Mouse (Mus musculus) WW6 (cell line): ENCODE data around the gene Anapc11.

ENCODE experiments used
- DNase-seq: peaks from one replicate; pipeline ENCODE4 v3.0.0-alpha.2; 2013; ENCODE audit warnings: low read depth, low spot score

The Anapc11 gene

DNA sequence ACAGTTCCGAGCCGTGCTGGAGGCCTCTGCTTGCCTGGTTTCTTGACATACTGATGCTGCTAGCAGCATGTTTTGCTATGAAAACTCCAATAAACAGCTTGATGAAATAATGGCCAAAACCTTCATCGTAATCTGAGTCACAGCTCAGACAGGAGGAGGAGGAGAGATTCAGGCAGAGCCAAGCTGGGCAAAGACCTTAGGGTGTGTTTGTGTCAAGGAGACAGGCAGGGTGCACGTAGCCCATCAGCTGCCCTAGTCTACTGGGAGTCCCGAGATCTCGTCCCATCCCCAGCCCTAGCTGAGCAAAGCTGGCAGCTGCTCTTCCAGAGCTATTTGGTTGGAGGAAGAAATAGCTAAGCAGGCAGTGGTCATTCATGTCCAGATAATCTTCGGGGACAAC lies 7.4 kb downstream of the Anapc11 start:
- DNase-seq = no peak

- DNase-seq = no peak
These were observed 8.5 kb downstream of the Anapc11 start for GRCm38 (mm10) chr11:120606764-120607163.

- DNase-seq = no peak
These were observed 10.2 kb downstream of the Anapc11 start, which contains the start of gene Npb for GRCm38 (mm10) chr11:120608241-120609034. TSS of gene Npb (plus strand) at chr11:120608477.

- no peak for DNase-seq
These were observed 11.0 kb downstream of the Anapc11 start for GRCm38 (mm10) chr11:120609250-120609649.

GRCm38 (mm10) chr11:120610477-120611046 lies 12.3 kb downstream of the Anapc11 start:
- DNase-seq = no peak

DNA sequence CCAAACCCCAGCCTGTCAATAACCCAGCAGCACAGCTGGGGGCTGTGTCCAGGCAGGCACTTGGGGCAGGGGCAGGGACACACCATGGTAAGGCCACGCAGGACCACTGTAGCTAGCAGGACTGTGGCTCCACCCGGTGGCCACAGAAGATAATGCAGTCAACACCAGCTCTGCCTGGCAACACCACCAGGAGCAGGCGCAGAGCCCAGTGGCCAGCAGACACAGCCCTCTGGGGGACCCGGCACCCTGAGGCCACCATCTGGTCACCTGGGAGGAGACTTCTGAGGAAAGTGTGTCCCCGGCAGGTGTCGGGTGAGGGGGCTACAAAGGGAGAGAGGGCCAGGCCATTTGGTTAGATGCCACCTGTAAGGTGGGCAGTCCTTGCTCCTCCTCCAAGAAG lies 14.5 kb downstream of the Anapc11 start:
- DNase-seq = no peak

DNA sequence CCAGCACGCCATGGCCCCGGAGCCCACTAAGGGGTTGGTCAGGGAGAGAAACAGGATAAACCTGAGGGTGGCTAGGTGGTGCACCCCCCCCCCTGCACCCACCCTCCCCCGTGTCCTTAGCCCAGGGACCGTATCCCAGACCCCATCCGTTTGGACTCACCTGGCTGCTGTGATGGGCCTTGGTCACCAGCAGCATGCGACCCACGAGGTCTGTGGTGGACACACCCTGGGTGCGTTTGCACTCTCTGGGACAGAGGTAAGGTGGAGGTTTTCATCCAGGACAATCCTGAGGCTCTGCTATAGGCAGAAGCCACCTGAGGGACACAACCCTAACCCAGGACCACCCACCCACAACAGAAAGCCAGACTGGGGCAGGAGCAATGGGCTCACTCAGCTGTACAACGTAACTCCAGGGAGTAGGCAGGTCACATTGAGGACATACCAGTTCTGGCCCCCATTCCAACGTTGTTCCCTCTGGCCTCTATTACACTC lies 15.3 kb downstream of the Anapc11 start:
- DNase-seq = no peak

GRCm38 (mm10) chr11:120613976-120614375 lies 15.8 kb downstream of the Anapc11 start:
- DNase-seq = no peak

- DNase-seq = no peak
These were observed 16.9 kb downstream of the Anapc11 start for GRCm38 (mm10) chr11:120615167-120615566.

DNA sequence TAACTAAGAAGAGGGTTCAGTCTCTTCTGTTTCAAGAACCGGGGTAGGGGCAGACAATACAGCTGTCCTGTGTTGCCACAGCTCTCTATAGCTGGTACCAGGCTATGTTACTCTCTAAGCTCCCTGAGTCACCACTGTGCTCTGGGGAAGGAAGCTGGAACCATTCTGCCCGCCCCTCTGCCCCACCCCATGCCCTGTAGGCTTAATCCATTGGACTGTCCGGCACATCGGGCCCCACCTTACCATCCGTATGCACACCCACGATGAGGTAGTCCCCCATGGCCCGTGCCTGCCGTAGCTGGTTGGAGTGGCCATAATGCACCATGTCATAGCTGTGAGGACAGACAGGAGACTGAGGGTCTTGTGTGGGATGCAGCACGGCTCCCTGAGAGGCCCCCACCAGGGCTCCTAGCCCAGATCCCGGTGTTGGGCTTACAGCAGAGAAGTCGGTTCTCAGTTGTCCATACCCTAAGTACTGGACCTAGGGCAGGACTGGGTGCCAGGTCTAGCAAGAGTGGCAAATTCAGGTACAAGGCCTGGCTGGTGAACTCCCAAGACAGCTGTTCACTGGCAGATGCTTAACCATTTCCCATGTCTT lies 17.5 kb downstream of the Anapc11 start:
- DNase-seq = no peak

DNA sequence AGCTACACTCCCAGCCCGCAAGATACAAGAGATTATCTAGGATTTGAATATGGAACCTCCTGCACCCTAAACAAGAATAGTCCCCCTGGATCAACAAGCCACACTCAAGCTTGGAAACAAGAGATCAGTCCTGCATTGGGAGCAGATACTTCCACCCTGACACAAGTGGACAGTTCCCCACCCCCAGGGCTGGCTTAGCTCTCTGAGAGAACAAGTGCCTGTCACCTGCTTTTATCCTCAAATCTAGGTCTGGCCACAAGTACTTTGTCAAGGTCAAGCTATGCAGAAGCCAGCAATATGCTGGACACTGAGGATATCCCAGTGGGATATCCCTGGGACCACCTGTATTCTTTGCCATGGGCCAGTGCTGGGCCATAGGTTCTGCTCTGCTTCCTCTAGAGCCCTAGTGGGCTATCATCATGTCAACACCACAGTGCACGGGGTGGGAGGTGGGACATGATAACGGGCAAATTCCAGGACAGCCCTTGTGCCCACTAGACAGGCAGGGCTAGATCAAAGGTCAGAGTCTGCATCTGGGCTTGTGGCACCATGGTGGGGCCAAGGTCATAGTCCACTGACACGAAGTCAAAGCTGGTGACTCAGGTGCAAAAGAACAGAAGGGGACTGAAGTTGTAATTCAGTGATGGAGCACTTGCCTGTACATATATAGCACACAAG lies 18.5 kb downstream of the Anapc11 start:
- no peak for DNase-seq

GRCm38 (mm10) chr11:120617519-120618112 lies 19.4 kb downstream of the Anapc11 start, which contains the start of gene Pcyt2:
TSS of gene Pcyt2 (minus strand) at chr11:120617936.
- DNase-seq = peak; percentile 96

GRCm38 (mm10) chr11:120618619-120619535 lies 20.7 kb downstream of the Anapc11 start:
- no peak for DNase-seq

- no peak for DNase-seq
These were observed 22.0 kb downstream of the Anapc11 start for GRCm38 (mm10) chr11:120620195-120620594.

DNA sequence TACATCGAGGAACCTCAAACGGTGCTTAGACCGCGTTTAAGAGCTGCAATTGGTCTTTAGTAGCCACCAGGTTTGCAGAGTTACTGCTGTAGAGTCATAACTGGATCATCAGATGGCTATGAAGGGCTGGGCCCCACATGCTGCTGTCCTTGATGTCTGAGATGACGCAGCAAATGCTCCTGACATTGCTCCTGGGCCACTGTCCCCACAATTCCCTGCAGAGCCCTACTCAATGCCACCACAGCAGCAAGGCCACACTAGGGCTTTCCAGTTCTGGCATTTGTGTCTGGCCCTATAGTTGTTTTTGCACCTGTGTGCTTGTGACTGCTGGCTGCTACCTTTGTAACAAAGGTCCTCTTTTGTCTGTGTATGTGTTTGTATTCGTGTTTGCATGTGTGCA lies 24.6 kb downstream of the Anapc11 start:
- no peak for DNase-seq

DNA sequence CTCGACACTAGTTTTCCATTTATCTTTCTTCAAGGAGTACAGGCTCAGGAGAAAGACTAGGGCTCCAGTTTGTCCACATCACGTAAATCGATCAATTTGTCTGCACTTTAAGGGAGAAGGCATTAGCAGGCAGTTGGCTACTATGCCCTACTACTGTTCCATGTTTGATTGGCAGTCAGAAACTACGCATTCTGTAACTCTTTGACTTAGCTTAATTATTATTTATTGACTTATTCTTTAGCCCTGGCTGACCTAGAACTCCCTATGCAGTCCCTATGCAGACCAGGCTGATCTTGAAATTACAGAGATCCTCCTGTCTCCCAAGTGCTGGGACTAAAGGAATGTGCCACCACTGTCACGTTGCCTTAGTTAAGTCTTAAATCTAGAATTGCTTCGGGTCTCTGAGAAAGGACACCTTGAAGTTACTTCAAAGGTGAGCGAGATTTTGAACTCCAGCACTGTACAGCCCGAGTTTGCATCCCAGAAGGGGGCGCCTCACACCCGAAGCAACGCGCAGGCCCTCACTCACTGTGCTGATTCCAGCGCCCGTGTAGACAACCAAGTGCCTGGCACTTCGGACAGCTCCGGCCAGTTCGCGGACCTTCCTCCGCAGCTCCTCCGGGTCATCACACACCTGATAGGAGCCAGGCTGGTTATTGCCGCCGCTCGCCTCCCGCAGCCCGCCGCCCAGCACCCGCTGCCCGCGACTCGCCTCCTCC lies 25.9 kb downstream of the Anapc11 start:
- DNase-seq = peak; percentile 70

- peak; percentile 73 for DNase-seq
These were observed 26.5 kb downstream of the Anapc11 start for GRCm38 (mm10) chr11:120624680-120625111.

DNA sequence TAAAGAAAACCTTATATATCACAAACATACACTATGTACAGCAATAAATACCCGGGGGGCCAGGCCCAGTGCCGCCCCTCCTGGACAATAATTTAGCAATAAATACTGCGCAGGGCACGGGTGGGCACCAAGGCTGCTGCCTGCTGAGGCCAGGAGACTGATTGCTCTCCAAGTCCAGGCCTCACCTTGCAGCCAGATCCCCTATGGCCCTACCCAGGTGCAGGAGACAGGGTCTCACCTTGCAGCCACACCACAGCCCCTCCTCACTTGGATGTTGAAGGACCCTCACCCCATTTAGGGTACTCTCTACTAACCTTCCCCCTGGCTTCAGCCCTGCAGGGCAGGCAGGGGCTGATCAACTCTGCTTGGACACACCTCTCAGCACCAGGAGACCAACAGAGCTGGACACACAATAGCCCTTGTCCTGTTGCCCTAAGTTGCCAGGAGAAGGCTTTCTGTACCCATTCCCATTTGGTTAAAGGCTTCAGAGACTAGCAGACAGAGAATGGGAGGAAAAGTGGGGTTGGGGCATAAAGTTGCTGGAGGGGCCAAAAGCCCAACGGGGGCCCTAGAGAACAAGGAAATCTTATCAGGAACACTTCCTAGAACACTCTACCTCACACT lies 27.0 kb downstream of the Anapc11 start, which contains the start of gene Sirt7:
Sirt7 (minus strand) TSS at position 89 of the 624 bp plus-strand sequence.
- no peak for DNase-seq

DNA sequence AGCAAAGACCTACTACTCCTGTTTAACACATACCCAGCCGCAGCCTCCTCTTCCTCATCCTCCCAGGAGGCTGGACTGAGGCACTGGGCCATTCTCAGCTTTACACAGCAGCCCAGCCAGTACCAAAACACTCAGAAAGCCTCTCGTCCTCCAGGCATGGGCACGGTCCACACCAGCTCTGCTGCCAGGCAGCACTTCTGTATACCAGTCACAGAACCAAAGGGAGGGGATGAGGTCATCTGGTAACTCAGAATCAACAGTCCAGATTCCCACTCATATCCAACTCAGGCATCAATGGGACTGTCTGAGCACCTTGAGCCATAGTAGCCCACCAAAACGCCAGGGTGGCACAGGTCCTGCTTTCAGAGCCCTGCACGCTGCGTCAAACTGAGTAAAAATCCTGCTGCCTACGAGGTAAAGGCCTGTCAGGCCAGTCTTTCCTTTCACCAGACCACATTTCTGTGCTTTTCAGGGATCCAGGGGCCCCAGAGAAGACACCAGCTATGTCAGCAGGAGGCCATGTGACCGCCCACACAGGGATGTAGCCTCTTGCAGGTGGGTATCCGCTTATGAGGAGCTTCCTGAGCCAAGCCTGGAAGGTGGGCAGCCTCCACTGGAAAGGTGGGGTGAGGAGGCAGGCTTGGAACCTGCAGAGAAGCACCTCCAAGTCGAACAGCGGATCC lies 28.7 kb downstream of the Anapc11 start:
- DNase-seq = no peak
